Mouse (Mus musculus): ENCODE results near the gene Dst. TPM values are rescaled to one million over a fixed set of nuclear protein-coding genes. Genes with fewer than 3 reads are reported as not detected.

The Dst gene
- total and polyA plus RNA-seq, 3 experiments = 9.1 to 28.0 (median 20.5) TPM

- TF ChIP-seq TBP (conservative IDR thresholded peaks at IDR 0.05; ENCODE audit: low read depth, low read length) (no peak), MAZ (IDR thresholded peaks at IDR 0.05; ENCODE audit: low read depth, low read length) (no peak), MAX (IDR thresholded peaks at IDR 0.05; ENCODE audit: low read length) (peak; percentile 92), CTCF (conservative IDR thresholded peaks at IDR 0.05 in 1 of 2, IDR thresholded peaks at IDR 0.05 in 1 of 2; ENCODE audit: low read depth in 2 of 2, low read length in 2 of 2) (peak; percentile 94), RCOR1 (conservative IDR thresholded peaks at IDR 0.05; ENCODE audit: low read depth, low read length) (no peak), USF2 (conservative IDR thresholded peaks at IDR 0.05; ENCODE audit: low read depth, low read length) (0 out of 2 replicates have a peak, but pooled peaks have one; percentile 14), USF1 (IDR thresholded peaks at IDR 0.05; ENCODE audit: low read depth, low read length) (0 out of 2 replicates have a peak, but pooled peaks have one; percentile 9), IRF4 (IDR thresholded peaks at IDR 0.05; ENCODE audit: low read depth, low read length) (no peak), E2F4 (IDR thresholded peaks at IDR 0.05; ENCODE audit: insufficient replicate concordance, low read depth, low read length) (no peak), TCF12 (IDR thresholded peaks at IDR 0.05; ENCODE audit: low read depth, low read length) (no peak), NRF1 (IDR thresholded peaks at IDR 0.05; ENCODE audit: low read depth, low read length) (no peak), ETS1 (conservative IDR thresholded peaks at IDR 0.05; ENCODE audit: low read depth, low read length) (no peak), EP300 (IDR thresholded peaks at IDR 0.05; ENCODE audit: low read length) (no peak), MAFK (IDR thresholded peaks at IDR 0.05; ENCODE audit: insufficient replicate concordance, low read length) (no peak), POLR2AphosphoS2 (IDR thresholded peaks at IDR 0.05; ENCODE audit: low read depth, low read length) (no peak), MYC (IDR thresholded peaks at IDR 0.05; ENCODE audit: low read depth, low read length) (peak; percentile 98), RAD21 (IDR thresholded peaks at IDR 0.05; ENCODE audit: low read depth, low read length) (peak; percentile 83)
Observed at GRCm38 (mm10) chr1:34164616-34165295, 256.7 kb downstream of the Dst start (continued).

- H3K27ac ChIP-seq (ENCODE audit: insufficient read depth, low read depth) = no peak overlapping the region
- peaks cover 37 to 64% of the 10 kb centered on the region in 2 experiments for H3K36me3 ChIP-seq (replicated peaks in 1 of 2; ENCODE audit: control insufficient read depth in 1 of 2, insufficient read depth in 1 of 2, low read length in 1 of 2)
- TF ChIP-seq ZNF384 (IDR thresholded peaks at IDR 0.05; ENCODE audit: low read depth, low read length) (no peak), MAFK (IDR thresholded peaks at IDR 0.05; ENCODE audit: insufficient replicate concordance, low read length) (no peak), MAZ (IDR thresholded peaks at IDR 0.05; ENCODE audit: low read depth, low read length) (no peak), RAD21 (IDR thresholded peaks at IDR 0.05; ENCODE audit: low read depth, low read length) (no peak), ZKSCAN1 (IDR thresholded peaks at IDR 0.05; ENCODE audit: borderline replicate concordance, low read depth, low read length) (no peak), ELF1 (IDR thresholded peaks at IDR 0.05; ENCODE audit: low read depth, low read length) (no peak), ZC3H11A (IDR thresholded peaks at IDR 0.05; ENCODE audit: low read depth, low read length) (no peak)
- H3K27me3 ChIP-seq (replicated peaks) = no peaks in the 10 kb centered on the region
- dilution Hi-C loops (cut with MboI; ENCODE audit: extremely low pct_ligation_motif_present, extremely low pct_unique_long_range_greater_than_20kb, low sequenced_read_pairs) (no loop called here), in situ Hi-C loops (cut with MboI; ENCODE audit: low pct_ligation_motif_present, low pct_unique_long_range_greater_than_20kb, low sequenced_read_pairs) (loop anchor here (10.0 kb wide), 1 partner anchor 161 kb away; no protein-coding TSS in a partner anchor)
- DNase-seq (ENCODE audit: extremely low read depth) = no peak
- no peaks in the 10 kb centered on the region for H3K79me2 ChIP-seq (replicated peaks; ENCODE audit: control insufficient read depth, extremely low read depth, insufficient read depth, poor library complexity, severe bottlenecking)
- H3K9me3 ChIP-seq (replicated peaks; ENCODE audit: low read length) = no peaks in the 10 kb centered on the region
- no peak overlapping the region for H3K9ac ChIP-seq (ENCODE audit: insufficient read depth, low read depth)
- H3K4me2 ChIP-seq (ENCODE audit: insufficient read depth, low read depth, poor library complexity, severe bottlenecking) = no peak overlapping the region
- no peak overlapping the region for H3K4me3 ChIP-seq (replicated peaks in 1 of 3; ENCODE audit: low read depth in 2 of 3, low read length in 2 of 3, poor library complexity in 1 of 3)
- peaks cover 0 to 6% of the 10 kb centered on the region in 2 experiments; a peak in 2 of 4 replicates for H3K4me1 ChIP-seq (ENCODE audit: control insufficient read depth in 1 of 2, insufficient read depth in 2 of 2)
Observed at GRCm38 (mm10) chr1:34165926-34166325, 257.9 kb downstream of the Dst start.
